1 mouse cellular context compared by ENCODE assay signal in genomic region chr11:116659027-116659621, GRCm38 (mm10).
TF ChIP-seq lines count a peak whose summit lies in the region.

No protein-coding gene starts in this region.

TF ChIP-seq in MEL, 35 proteins besides CTCF, POLR2A, EP300 and RAD21:
- TF ChIP-seq ZNF384 (IDR thresholded peaks at IDR 0.05; ENCODE audit: low read depth, low read length) (no peak), HCFC1 (IDR thresholded peaks at IDR 0.05; ENCODE audit: low read depth, low read length) (peak; percentile 48), SMC3 (IDR thresholded peaks at IDR 0.05; ENCODE audit: low read depth, low read length) (no peak), TCF12 (IDR thresholded peaks at IDR 0.05; ENCODE audit: low read depth, low read length) (peak; percentile 44), NELFE (IDR thresholded peaks at IDR 0.05; ENCODE audit: low read depth, low read length) (peak; percentile 71; the same call in 1 of the 2 replicates), CHD2 (IDR thresholded peaks at IDR 0.05; ENCODE audit: low read length) (no peak), GABPA (IDR thresholded peaks at IDR 0.05; ENCODE audit: low read depth, low read length) (no peak), USF1 (IDR thresholded peaks at IDR 0.05; ENCODE audit: low read depth, low read length) (no peak), ETS1 (IDR thresholded peaks at IDR 0.05; ENCODE audit: low read depth, low read length) (0 out of 2 replicates have a peak, but pooled peaks have one; percentile 13), KAT2A (conservative IDR thresholded peaks at IDR 0.05; ENCODE audit: low read depth, low read length) (no peak), RCOR1 (IDR thresholded peaks at IDR 0.05; ENCODE audit: low read depth, low read length) (no peak), USF2 (IDR thresholded peaks at IDR 0.05; ENCODE audit: borderline replicate concordance in 1 of 2, insufficient read depth in 1 of 2, low read depth in 1 of 2, low read length in 2 of 2) (no peak), POLR2AphosphoS2 (IDR thresholded peaks at IDR 0.05; ENCODE audit: low read length) (peak; percentile 72; the same call in 1 of the 2 replicates), POLR2AphosphoS5 (IDR thresholded peaks at IDR 0.05; ENCODE audit: borderline replicate concordance, low read depth, low read length) (0 out of 2 replicates have a peak, but pooled peaks have one; percentile 58), CHD1 (IDR thresholded peaks at IDR 0.05; ENCODE audit: low read depth, low read length) (peak; percentile 70; the same call in 1 of the 2 replicates), MYB (IDR thresholded peaks at IDR 0.05; ENCODE audit: low read depth, low read length) (no peak), UBTF (IDR thresholded peaks at IDR 0.05; ENCODE audit: borderline replicate concordance, insufficient read depth, low read depth, low read length) (peak; percentile 80; the same call in 1 of the 2 replicates), TBP (IDR thresholded peaks at IDR 0.05; ENCODE audit: low read depth, low read length) (peak; percentile 64), E2F4 (IDR thresholded peaks at IDR 0.05; ENCODE audit: borderline replicate concordance, low read depth, low read length) (no peak), MYC (IDR thresholded peaks at IDR 0.05; ENCODE audit: low read depth, low read length) (peak; percentile 91), MAFK (IDR thresholded peaks at IDR 0.05; ENCODE audit: borderline replicate concordance, low read depth, low read length) (no peak), TAL1 (IDR thresholded peaks at IDR 0.05; ENCODE audit: low read length) (no peak), JUND (IDR thresholded peaks at IDR 0.05; ENCODE audit: low read depth, low read length) (no peak), MEF2A (IDR thresholded peaks at IDR 0.05; ENCODE audit: extremely low read depth, insufficient replicate concordance, low read depth, low read length, poor library complexity, severe bottlenecking) (no peak), BHLHE40 (IDR thresholded peaks at IDR 0.05; ENCODE audit: borderline replicate concordance, low read depth, low read length) (no peak), GATA1 (IDR thresholded peaks at IDR 0.05; ENCODE audit: low read depth, low read length) (no peak; the same call in 1 of the 2 replicates), ZC3H11A (IDR thresholded peaks at IDR 0.05; ENCODE audit: low read depth, low read length) (no peak), MAX (IDR thresholded peaks at IDR 0.05; ENCODE audit: low read length) (peak; percentile 82), MXI1 (IDR thresholded peaks at IDR 0.05; ENCODE audit: low read depth, low read length) (no peak; the same call in 1 of the 2 replicates), ELF1 (IDR thresholded peaks at IDR 0.05; ENCODE audit: low read depth, low read length) (no peak), MAZ (IDR thresholded peaks at IDR 0.05; ENCODE audit: low read depth, low read length) (peak; percentile 77; the same call in 1 of the 2 replicates), ZMIZ1 (IDR thresholded peaks at IDR 0.05; ENCODE audit: low read depth, low read length) (0 out of 2 replicates have a peak, but pooled peaks have one; percentile 26), NRF1 (IDR thresholded peaks at IDR 0.05; ENCODE audit: insufficient read depth, low read depth, low read length, poor library complexity, severe bottlenecking) (no peak), SIN3A (IDR thresholded peaks at IDR 0.05; ENCODE audit: low read length) (peak; percentile 46; the same call in 1 of the 2 replicates), ZKSCAN1 (IDR thresholded peaks at IDR 0.05; ENCODE audit: low read depth, low read length) (0 out of 2 replicates have a peak, but pooled peaks have one; percentile 5)
